In genomic region chr2:9464413-9464812, GRCm38 (mm10) we compare ENCODE assay signal across 24 mouse cellular contexts.
DNase-seq lines count a peak whose midpoint lies in the region; ATAC-seq and TF ChIP-seq lines count a peak whose summit lies in the region.
"Had no signal": no experiment of that assay in that cellular context is flagged by ENCODE, and none has a peak within 500 bp of the region (broad histone marks: within the 10 kb centered on the region; RNA-seq: fewer than 3 reads in every experiment).

No protein-coding gene starts in this region.

- no peak overlapping the region for H3ac ChIP-seq in myocyte (ENCODE audit: control insufficient read depth, insufficient read length)

- H3K4me3 ChIP-seq in myocyte, result no peak overlapping the region
- H3K4me3 ChIP-seq in heart, embryonic 12.5 days, result no peak overlapping the region
- H3K4me3 ChIP-seq: forebrain, embryonic 13.5 days; heart, embryonic 13.5 days; hindbrain, embryonic 12.5 days; liver, embryonic 13.5 days; midbrain, embryonic 12.5 days had no signal

- no peak for ATAC-seq in heart, embryonic 12.5 days (ENCODE audit: insufficient number of reproducible peaks, low FRiP score)

- H3K9ac ChIP-seq in heart, embryonic 12.5 days, result no peak overlapping the region
- H3K9ac ChIP-seq: forebrain, embryonic 13.5 days; heart, embryonic 13.5 days; hindbrain, embryonic 12.5 days; liver, embryonic 13.5 days; midbrain, embryonic 12.5 days had no signal

- H3K27me3 ChIP-seq in myocyte (ENCODE audit: control insufficient read depth, insufficient read depth, insufficient read length), result no peaks in the 10 kb centered on the region
- H3K27me3 ChIP-seq in heart, embryonic 12.5 days (replicated peaks), result no peaks in the 10 kb centered on the region
- H3K27me3 ChIP-seq: forebrain, embryonic 13.5 days; heart, embryonic 13.5 days; hindbrain, embryonic 12.5 days; liver, embryonic 13.5 days; midbrain, embryonic 12.5 days; Patski had no signal

- peak overlapping the region; percentile 47 for H3K4me2 ChIP-seq in myocyte (ENCODE audit: low read depth)
- H3K4me2 ChIP-seq in heart, embryonic 12.5 days, result no peak overlapping the region
- H3K4me2 ChIP-seq: forebrain, embryonic 13.5 days; heart, embryonic 13.5 days; hindbrain, embryonic 12.5 days; liver, embryonic 13.5 days; midbrain, embryonic 12.5 days had no signal

- no peaks in the 10 kb centered on the region for H3K79me2 ChIP-seq in myocyte (ENCODE audit: control insufficient read depth, insufficient read depth)

- H3K4me1 ChIP-seq in heart, embryonic 12.5 days (replicated peaks), result no peaks in the 10 kb centered on the region
- H3K4me1 ChIP-seq: forebrain, embryonic 13.5 days; heart, embryonic 13.5 days; hindbrain, embryonic 12.5 days; liver, embryonic 13.5 days; midbrain, embryonic 12.5 days had no signal

- H3K9me3 ChIP-seq in heart, embryonic 12.5 days (replicated peaks), result no peaks in the 10 kb centered on the region
- H3K9me3 ChIP-seq: forebrain, embryonic 13.5 days; G1E; heart, embryonic 13.5 days; hindbrain, embryonic 12.5 days; liver, embryonic 13.5 days; midbrain, embryonic 12.5 days had no signal

- peak; percentile 7 for DNase-seq in left cerebral cortex, adult 11 months (ENCODE audit: low spot score)
- no peak for DNase-seq in left cerebral cortex, postnatal 4 days
- peak; percentile 23 to 28 for DNase-seq in right cerebral cortex, adult 2 months (ENCODE audit: low spot score in 2 of 2)
- no peak for DNase-seq in right cerebral cortex, postnatal 14 days
- no peak for DNase-seq in embryo, embryonic 10 days (ENCODE audit: low spot score)
- DNase-seq: adrenal gland, adult 2 months; cerebellum, adult 18-20 months; cerebellum, postnatal 14 days; gastrocnemius, postnatal 14 days; heart, adult 18-20 months; heart, postnatal 14 days; kidney, adult 11 months; liver, embryonic 13.5 days; lung, adult 2 months; lung, postnatal 14 days had no signal

- H3K36me3 ChIP-seq in myocyte (ENCODE audit: control insufficient read depth, insufficient read depth), result no peaks in the 10 kb centered on the region
- no peaks in the 10 kb centered on the region for H3K36me3 ChIP-seq in heart, embryonic 12.5 days
- H3K36me3 ChIP-seq: G1E; heart, embryonic 13.5 days; hindbrain, embryonic 12.5 days; liver, embryonic 13.5 days; midbrain, embryonic 12.5 days had no signal

- H3K27ac ChIP-seq in heart, embryonic 12.5 days (ENCODE audit: poor library complexity, severe bottlenecking), result no peak overlapping the region
- H3K27ac ChIP-seq: forebrain, embryonic 13.5 days; heart, embryonic 13.5 days; hindbrain, embryonic 12.5 days; liver, embryonic 13.5 days; midbrain, embryonic 12.5 days; stomach, postnatal 0 days had no signal

- 56% methylated on average over 4 of the region's 4 CpGs for WGBS in heart, embryonic 12.5 days

- intact Hi-C loops in left cerebral cortex, postnatal 4 days (cut with DNase I), result no loop called here

- TF ChIP-seq POLR2A in myocyte (IDR thresholded peaks at IDR 0.05; ENCODE audit: insufficient read length, low read depth), result no peak

TF ChIP-seq in myocyte, 11 proteins besides CTCF, POLR2A, EP300 and RAD21:
- TF ChIP-seq TCF12 (IDR thresholded peaks at IDR 0.05; ENCODE audit: insufficient read depth, poor library complexity, severe bottlenecking), result no peak
- no peak for TF ChIP-seq E2F4 (IDR thresholded peaks at IDR 0.05; ENCODE audit: insufficient read depth)
- no peak for TF ChIP-seq MYOG (IDR thresholded peaks at IDR 0.05; ENCODE audit: control insufficient read depth in 1 of 3, insufficient read depth in 1 of 3, insufficient read length in 2 of 3, low read depth in 2 of 3)
- TF ChIP-seq TCF3 (IDR thresholded peaks at IDR 0.05; ENCODE audit: insufficient read length, low read depth), result no peak
- TF ChIP-seq MAX (IDR thresholded peaks at IDR 0.05; ENCODE audit: low read depth), result no peak
- no peak for TF ChIP-seq REST (IDR thresholded peaks at IDR 0.05; ENCODE audit: insufficient read depth, insufficient read length)
- no peak for TF ChIP-seq POLR2AphosphoS2 (IDR thresholded peaks at IDR 0.05; ENCODE audit: insufficient read length, low read depth)

Comparison
In these comparisons a context has a peak if more than half of its experiments do, and no peak if none do; other contexts are left out.
1. DNase-seq: peak in left cerebral cortex, adult 11 months (single experiment) and right cerebral cortex, adult 2 months (2 of 2); none in left cerebral cortex, postnatal 4 days (single experiment), right cerebral cortex, postnatal 14 days (single experiment) and embryo, embryonic 10 days (single experiment).